Mouse (Mus musculus) myocyte (in vitro differentiated cells): ENCODE measurements around the gene Gm49395.

ENCODE experiments used
- CEBPB ChIP-seq: IDR thresholded peaks from 2 replicates; pipeline ENCODE4 v1.6.1; 2011; ENCODE audit warnings: mild to moderate bottlenecking, moderate library complexity; ENCODE audit not compliant: poor library complexity, insufficient read depth, severe bottlenecking
- E2F4 ChIP-seq: IDR thresholded peaks from one replicate; pipeline ENCODE4 v1.6.1; 2011; ENCODE audit warnings: mild to moderate bottlenecking, control low read depth, moderate library complexity; ENCODE audit not compliant: insufficient read depth
- MAX ChIP-seq: IDR thresholded peaks from one replicate; pipeline ENCODE4 v1.6.1; 2011; ENCODE audit warnings: low read depth, mild to moderate bottlenecking, control low read depth
- POLR2A ChIP-seq: IDR thresholded peaks from one replicate; pipeline ENCODE4 v1.6.1; 2011; ENCODE audit warnings: low read depth, mild to moderate bottlenecking, control low read depth, moderate library complexity; ENCODE audit not compliant: insufficient read length
- POLR2AphosphoS2 ChIP-seq: IDR thresholded peaks from one replicate; pipeline ENCODE4 v1.6.1; 2011; ENCODE audit warnings: low read depth, control low read depth; ENCODE audit not compliant: insufficient read length
- TCF12 ChIP-seq: IDR thresholded peaks from one replicate; pipeline ENCODE4 v1.6.1; 2011; ENCODE audit warnings: mild to moderate bottlenecking, control low read depth; ENCODE audit not compliant: poor library complexity, insufficient read depth, severe bottlenecking
- USF1 ChIP-seq: IDR thresholded peaks from one replicate; pipeline ENCODE4 v1.6.1; 2011; ENCODE audit warnings: low read depth, mild to moderate bottlenecking, control low read depth, moderate library complexity

DNA sequence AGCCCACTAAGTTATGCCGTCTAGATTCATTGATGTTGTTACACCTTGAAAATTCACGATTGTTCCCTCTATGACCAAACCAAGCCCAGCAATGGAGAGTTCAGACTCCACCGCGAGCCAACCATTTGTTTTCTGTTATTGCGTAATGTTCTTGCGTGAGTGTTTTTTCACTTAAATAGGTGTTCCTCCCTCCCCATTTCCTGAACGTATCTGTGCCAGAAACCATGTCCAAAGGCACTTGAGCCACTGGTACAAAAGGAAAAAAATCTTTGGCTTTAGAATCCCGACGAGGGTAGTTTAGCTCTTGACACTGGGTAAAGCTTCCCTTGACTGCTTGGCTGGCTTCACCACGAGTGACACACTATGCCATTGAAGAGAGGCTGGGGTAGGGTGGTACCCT lies 4.5 kb upstream of the Gm49395 start:
- no peak for TF ChIP-seq POLR2A
- no peak for TF ChIP-seq E2F4
- peak; percentile 35; the same call in 1 of the 2 replicates for TF ChIP-seq CEBPB
- TF ChIP-seq USF1, result no peak
- TF ChIP-seq TCF12, result no peak
- TF ChIP-seq MAX, result no peak
- TF ChIP-seq POLR2AphosphoS2, result no peak
